Mouse (Mus musculus) liver (tissue): ENCODE results near the gene Timm44.

ENCODE experiments used
- DNase-seq: peaks from one replicate; pipeline ENCODE4 v3.0.0-alpha.2; 2020; ENCODE audit warnings: mixed read lengths

Gene Timm44

DNA sequence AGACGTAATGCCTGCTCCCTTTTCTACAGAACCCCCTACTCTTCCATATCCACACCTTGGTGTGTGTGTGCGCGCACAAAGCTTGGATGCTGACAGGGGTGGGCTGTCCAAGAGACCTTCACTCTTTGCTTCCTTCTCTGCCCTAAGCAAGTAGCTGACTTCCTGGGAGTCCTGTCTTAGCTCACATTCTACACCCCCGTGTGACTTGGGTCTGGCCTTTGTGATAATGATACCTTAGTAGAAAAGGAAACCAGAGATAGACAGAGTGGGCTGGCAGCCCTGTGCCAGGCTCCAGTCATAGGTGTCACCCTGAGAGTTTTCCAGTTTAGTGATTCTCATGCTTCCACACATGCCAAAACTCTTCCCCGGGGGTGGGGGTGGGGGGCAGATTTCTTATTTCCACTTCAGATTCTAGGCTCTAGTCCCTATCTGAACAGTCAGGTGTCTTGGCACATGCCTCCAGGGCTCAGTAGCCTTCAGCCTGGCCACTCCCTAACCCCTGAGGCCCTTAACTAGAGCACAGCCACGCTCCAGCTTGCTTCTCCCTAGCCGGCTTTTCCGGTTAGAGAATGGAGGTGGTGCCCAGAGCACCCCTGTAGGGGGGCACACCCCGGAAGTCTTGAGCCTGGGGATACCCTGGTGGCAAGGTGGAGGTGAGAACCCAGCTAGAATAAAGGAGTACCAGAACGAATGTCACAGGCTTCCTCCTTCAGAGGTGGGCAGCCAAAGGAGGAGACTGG lies 44.9 kb downstream of the Timm44 start:
- no peak for DNase-seq

DNA sequence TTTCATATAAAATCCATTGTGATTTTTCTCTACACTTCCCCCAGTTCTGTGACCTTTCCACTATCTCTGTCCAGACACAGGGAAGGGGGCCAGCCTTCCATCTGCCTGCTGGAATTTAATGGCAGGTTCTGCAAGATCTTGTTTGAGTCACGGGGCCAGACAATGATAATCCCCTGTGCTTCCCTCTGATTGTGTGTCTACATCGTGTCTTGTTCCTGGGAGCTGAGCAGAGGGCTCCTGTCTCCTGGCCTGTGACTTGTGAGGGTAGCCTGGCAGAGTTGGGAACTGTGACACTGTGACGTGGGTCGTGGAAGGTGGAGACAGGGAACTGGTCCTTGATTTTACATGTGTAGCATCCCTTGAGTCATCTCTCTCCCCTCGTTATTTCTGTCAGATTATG lies 45.9 kb downstream of the Timm44 start:
- DNase-seq = no peak

DNA sequence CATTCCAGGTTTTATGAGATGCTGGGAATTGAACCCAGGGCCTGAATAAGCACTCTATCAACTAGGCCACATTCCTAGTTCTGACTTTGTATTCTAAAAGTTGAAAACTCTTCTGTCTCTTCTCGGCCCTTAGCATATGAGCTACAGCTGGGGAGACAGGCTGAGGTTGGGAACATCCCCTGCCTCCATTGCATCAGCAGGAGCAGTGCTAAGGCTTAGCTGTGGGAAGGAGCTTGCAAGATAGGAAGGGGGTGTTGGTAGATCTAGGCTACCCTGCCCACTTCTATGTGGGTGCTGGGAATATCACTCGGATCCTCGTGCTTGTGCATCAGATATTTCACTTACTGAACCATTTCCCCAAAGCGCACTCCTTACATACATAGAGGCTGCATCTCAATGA lies 47.8 kb downstream of the Timm44 start:
- no peak for DNase-seq

DNA sequence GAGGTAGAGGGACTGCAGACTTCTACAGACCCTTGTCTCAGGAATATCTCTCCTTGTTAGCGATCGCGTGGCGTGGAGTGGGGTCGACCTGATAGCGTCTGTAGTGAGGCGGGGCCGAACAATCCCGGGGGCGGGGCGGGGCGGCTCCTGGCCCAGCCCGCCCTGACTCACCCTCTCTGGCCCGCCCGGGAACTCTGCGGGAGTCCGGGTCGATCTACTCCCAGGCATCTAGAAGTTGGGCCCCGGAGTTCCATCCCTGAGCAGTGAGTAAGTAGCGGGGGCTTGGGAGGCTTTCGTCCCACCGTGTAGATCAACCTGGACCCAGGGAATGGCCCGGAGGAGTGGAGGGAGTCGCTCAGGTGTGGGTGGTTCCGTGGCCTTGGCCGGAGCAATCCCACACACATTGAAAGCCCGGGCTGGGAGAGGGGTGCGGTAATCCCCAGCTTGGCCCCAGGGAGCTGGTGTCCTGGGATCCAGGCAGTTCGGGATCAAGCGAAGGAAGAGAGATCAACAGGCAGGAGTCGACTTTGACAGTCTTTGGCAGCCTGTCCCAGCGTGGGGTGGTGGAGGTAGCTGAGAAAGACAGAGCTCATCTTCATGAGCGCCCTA lies 48.9 kb downstream of the Timm44 start, which contains the start of gene Lrrc8e:
Lrrc8e (plus strand) TSS at position 89 of the 609 bp plus-strand sequence.
- DNase-seq = peak; percentile 47

DNA sequence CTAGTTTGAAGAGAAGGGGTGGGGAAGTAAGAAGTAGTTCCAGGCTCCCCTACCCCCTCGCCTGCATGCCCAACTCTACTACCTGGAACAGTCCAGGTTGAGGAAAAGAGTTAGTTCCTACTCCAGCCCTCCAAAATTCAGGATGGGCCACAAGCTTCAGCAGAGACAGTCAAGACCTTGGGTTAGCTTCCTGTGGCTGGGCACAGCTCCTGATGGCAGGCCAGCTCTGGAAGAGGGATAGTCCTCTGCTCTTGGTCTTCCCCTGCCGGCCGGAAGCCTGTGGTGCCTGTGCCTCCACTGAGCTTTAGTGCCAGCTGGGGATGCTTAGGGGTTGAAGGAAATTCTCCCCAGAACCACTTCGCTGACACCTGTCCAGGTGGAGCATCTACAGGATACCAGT lies 49.4 kb downstream of the Timm44 start:
- DNase-seq = no peak

DNA sequence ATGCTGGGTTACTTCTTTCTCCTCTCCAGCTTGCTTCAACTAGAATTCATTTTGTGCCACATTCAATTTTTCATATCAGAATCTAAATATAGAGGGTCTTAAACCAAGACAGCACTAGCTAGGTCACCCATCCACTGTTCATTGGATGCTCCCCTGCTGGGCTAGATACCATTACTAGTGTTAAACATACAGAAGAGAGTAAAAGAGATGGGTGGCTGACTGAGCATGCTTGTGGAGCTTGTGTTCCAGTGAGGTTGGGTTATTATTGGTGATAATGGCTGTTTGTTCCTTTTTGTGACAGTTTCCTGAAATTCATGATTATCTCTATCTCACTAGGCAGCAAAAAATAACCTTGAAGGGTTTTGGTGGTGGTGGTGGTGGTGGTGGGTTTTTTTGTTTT lies 53.7 kb downstream of the Timm44 start:
- no peak for DNase-seq

DNA sequence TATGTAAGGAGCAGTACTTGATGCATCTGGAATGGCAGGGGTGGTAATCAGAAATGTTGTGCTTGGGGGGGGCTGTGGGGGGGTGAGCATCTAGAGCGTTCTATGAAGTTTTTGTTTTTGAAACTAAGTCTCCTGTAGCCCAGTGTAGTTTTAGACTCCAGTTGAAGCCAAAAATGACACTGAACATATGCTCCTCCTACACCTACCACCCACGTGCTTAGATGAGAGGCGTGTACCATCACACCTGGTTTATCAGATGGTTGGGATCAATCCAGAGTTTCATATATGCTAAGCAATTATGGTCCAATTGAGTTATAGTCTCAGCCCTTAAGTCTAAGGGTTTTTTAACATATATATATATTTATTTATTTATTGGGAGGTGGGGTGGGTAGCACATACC lies 56.1 kb downstream of the Timm44 start:
- DNase-seq = no peak

DNA sequence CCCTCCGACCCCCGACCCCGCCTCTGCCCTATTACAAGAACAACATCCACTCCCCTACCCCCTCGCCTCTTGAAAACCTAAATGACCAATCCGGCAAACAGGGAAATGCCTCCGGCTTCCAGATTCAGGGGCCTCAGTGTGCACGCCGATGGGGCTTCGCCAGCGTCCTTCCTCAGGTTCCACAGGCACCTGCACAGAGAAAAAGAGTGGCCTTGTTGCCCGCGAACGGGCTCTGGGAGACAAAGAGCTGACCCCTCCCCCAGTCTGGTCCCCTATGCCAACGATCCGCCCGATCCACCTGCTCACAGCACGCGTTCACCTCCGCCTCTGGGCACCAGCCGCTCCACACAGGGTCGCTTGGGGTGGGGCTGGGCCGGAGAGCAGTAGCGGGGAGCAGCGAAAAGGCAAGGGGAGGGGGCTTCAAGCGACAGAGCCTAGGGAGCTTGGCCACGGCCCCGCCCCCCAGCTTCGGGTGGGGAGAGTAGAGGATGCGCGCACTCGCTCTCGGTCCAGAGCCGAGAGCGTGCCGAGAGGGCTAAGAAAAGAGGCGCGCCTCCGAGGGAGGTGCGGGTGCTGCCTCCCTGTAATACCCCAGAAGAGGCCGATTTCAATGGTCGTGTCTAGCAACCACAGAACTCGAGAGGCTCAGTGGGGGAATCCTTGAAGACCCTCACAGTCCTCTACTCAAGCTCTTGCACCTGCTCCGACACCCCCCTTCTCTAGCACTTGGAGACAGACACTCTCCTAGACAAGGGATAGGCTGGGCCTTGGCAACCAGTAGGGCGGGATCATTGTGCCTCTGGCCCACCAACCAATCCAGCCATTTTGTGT lies 58.7 kb downstream of the Timm44 start, which contains the start of gene Prr36:
Prr36 (minus strand) TSS at position 669 of the 831 bp plus-strand sequence.
- DNase-seq = no peak

DNA sequence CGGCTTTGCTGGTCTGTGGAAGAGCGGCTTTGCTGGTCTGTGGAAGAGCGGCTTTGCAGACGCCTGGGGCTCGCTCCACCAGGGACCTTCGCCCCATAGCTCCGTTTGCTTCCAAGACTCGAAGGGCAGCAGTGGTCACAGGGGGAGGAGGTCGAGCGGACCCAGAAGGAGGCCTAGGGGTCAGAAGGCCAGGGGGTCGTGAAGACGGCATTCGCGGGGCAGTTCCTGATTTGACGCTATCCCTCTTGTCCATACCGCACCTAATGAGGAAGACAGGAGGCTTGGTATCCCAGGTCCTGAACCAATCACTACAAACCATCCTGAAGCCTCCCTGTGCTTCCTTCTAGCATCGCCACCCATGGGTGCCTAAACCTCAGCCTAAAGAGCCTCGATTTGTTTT lies 59.4 kb downstream of the Timm44 start:
- no peak for DNase-seq

DNA sequence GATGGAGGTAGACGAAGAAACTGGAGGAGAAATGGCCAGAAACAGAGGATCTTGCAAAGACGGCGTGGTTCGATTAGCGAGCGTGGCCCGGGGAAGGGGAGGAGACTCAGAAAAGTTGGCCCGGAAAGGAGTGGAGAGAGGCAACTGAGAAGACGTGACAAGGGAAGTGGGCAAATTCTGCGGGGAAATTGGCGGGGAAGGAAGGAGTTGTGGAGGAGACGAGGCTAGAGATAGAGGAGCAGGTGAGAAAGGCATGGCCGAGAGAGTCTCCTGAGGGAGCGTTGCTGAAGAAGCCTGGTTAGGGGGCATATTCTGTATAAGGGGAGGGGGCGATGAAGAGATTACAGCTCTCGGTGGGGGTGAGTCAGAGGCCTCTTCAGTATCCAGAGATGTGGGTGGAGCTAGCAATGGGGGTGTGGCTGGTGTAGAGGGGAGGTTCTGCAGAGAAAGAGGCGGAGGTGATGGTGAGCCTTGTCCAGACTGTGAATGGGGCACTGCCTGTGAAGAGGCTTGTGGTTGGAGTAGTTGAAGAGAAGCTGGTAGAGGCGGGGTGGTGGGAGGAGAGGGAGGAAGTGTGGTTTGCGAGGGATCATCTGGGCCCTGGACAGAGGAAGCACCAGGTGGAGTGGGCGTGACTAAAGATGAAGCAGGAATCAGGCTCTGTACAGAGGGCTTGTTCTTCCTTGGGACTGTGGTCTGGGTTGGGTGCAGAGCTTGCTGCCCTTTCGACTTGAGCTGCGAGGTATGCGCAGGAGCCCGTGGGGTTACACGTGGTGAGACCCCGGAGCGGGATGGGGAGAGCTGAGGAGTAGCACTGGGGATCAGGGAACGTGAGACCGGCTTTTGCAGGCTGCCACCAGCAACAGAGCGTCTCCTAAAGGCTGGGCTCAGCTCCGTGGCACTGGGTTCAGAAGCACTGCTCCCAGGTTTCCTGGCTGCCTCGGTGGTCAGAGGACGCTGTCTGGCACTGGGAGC lies 61.4 kb downstream of the Timm44 start:
- peak; percentile 73 for DNase-seq

DNA sequence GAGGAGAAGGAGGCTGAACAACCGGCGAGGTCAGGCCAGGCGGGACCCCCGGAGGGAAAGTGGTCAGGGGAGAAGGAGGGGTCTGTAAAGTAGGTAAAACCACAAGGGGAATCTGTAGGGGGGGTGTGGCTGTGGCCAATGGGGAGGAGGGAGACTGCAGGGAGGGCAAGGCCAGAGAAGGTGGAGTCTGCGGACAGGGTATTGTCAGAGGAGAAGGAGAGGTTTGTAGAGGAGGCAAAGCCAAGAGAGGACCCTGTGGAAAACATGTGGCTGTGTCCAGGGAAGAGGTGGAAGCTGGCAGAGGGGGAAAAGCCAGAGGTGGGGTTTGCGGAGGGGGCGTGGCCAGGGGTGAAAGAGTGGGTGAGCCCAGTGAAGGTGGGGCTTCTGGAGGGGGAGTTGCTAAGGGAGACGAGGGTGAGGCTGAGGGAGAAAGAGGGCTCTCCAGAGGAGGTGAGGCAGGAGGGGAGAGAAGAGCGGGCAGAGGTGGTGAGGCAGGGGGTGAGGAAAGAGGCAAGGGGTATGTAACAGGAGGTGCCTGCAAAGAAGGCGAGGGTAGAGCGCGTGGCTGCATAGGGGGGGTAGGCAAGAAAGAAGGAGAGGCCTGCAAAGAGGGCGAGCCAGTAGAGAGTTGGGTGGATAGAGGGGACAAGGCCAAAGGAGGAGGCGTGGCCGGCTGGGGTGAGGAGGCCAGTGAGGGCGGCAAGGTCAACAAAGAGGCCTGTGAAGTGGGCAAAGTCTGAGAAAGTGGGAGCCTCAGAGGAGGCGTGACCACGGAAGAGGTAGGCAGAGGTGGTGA lies 62.3 kb downstream of the Timm44 start:
- DNase-seq = peak; percentile 71

DNA sequence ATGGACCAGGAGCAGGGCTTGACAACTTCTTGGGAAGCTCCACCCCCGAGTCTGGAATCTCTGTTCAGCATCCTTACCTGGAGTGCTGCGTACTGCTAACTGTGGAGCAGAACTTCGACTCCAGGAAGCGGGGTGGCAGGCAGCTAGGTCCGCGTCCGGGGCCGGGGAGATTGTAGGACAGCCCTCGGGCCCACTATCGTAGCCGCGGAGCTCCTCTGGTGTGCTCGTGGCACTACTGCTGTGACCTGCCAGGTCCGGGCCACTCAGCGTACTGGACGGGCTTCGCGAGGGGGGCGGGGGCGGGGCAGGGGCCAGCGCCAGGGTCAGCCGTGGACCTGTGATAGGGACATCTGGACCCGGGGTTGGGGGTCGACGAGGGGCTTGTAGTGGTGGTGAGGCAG lies 62.9 kb downstream of the Timm44 start:
- peak; percentile 15 for DNase-seq

DNA sequence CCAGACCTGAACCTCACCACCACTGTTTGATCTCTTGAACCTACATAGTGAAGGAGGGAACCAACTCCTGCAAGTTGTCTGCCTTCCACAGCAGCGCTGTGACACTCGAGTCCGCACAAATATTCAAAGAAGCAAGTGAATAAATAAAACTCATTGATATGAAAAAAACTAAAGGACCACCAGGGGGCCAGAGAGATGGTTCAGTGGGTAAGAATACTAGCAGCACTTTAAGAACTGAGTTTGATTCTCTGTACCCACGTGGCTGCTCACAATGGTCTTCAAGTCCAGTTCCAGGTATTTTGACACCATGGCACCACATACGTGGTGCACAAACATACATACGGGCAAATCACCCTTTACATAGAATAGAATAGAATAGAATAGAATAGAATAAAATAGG lies 64.6 kb downstream of the Timm44 start:
- DNase-seq = no peak
